Mouse (Mus musculus) kidney, postnatal 10 days (tissue): ENCODE measurements around the gene Tle3.

Experiments used
- DNase-seq: peaks from one replicate; pipeline ENCODE4 v3.0.0; 2021; ENCODE audit warnings: mixed read lengths

Gene Tle3

DNA sequence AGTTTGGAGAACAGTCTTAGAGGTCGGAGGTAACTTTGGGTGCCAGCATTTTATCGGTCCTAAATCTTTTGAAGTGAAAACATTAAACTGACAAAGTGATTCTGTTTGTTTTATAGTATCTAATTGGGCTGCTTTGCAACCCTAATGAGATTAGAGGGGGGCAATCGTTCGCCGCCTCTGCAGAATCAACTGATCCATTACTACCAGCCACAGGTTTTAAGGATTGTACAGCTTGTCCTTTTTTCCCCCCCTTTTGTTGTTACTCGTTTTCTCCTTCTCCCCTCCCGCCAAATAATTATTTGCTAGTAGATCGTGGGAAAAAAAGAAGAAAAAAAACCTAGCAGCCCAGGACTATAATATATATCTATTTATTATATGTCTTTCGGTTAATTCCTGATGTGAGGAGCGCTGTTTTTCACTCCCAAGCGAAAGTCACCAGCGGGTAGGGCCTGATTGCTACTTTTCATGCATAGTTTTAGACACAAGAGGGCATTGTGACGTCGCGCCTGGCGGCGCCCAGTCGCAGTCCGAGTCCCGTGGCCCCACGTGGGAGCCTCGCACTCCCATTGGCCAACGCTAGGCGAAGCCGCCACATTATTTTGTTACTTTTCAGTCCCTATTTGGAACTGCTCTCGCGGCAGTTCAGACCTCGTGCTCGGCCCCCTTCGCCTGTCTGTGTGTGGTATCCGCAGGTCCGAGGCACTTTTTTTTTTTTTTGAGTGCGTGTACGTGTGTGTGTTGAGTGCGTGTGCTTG lies at the start of gene Tle3:
Tle3 (plus strand) TSS at position 612 of the 755 bp plus-strand sequence.
- peak; percentile 100 for DNase-seq

DNA sequence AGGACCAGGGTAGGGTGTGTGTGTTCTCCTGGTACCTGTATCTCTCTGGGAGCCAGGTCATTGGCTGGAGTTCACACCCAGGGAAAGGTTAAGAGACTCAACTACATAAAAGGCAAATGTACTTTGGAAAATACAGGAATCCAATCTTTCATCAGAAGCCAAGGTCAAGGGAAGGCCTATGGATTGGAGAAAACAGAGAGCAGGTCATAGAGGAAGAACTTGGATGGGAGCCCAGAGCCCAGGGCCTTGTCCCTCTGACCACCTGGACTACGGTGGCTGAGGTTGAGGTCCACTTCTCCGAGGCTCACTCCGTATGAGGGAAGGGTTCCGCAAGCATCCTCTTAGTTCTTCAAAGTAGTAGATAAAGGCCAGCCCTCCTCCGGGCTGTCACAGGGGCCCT lies 48.9 kb upstream of the Tle3 start:
- DNase-seq, result no peak

DNA sequence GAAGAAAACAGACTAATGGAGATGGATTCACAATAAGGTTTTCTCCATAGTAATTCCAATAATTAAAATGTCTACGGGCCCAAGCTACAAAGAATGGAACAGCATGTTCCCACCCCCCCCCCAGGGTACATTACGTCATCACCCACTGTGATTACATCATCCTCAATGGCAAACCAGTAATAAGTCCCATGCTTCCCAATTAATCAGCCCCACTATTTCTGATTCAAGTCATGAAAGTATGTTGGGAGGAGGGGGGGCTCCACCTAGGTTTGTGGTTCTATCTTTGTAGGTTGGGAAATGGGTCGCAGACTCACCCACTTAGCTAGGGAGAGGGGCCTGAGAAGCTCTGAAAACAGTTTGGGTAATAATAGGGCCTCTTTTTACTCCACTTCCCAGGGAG lies 48.3 kb upstream of the Tle3 start:
- no peak for DNase-seq

DNA sequence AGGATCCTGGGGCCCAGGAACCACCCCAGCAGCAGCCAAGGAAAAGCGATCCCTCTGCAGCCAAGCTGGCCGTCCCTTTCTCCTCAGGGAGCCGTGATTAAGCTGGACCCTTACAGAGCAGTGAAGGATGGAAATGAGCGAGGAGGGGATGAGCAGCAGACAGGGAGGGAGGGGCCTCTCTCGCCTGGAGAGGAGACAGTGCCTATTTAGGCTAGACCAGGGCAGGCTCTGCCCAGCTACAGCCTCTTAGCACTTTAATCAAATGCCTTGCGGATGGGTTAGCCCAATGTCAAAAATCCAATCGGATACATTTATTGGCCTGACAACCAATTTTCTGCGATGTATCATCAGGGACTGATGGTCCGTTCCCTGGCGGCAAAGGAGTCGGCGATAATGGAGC lies 47.8 kb upstream of the Tle3 start:
- DNase-seq, result no peak

DNA sequence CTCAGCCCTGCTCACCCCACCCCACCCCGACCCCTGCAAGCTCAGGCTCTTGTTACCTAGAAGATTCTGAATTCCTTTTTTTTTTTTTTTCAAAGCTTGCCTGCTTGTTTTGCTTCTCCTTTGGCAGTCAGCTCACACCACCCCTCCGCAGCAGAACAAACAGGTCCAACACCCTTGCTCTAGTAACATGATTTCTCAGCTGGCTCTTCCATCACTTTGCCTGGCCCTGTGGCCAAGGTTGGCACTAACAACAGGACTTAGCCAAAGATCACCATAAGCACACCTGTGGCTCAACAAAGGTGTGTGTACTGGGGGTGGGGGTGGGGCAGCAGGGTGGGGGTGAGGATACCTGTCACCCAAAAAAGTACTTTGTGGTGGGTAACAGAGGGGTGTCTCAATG lies 47.2 kb upstream of the Tle3 start:
- no peak for DNase-seq

DNA sequence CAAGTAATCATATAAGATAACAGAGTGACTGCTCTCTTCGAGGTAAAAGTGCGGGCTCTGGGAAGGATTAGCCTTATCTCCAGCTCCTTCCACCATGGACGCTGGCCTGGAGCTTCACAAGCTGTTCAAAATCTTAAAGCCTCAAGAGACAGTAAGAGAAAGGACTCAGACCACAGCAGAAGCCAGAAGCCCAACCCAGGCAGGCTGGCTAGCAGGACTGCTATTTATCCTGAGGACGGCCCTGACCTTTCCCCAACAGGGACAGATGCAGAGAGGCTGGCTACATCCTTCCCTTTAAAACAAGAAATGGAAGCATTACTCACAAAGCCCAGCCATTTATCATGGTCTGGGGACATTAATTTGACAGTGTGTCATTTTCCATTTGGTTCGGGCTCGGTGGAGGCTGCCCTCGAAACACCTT lies 46.2 kb upstream of the Tle3 start:
- DNase-seq, result peak; percentile 56

DNA sequence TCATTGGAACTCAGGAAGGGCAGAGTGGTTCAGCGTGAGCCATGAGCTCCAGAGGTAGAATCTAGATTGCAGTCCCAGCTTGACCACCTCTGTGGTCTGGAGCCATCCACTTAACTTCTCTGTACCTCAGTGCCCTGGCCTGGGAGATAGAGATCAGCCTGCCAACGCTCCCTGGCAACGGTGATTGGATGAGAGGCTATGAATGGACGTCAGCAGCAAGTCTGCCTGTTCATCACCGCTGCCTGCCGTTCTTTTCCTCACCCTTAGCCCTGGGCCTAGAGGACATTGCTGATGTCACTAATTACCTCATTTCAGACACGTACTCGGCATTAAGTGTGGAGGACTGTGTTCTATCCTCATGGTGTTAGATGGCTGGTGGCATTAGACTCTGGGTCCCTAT lies 45.2 kb upstream of the Tle3 start:
- DNase-seq, result no peak

DNA sequence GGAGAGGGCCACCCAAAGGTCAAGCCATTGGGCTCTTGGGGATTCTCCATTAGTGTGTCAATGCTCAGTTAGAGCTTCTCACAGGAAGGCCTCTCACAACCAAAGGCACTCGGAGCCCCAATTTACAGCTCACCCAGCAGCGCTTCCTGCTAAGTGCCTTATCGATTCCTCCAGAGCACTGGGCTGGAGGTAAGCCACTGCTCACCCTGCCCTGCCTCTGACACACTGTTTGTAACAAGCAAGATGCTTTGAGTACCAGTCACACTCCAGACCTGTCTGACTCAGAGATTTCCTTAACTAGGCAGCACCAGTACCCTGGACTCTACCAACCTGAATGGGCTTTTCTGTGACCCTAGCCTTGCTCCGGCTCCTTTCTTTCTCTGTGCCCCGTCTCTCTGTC lies 44.0 kb upstream of the Tle3 start:
- no peak for DNase-seq

DNA sequence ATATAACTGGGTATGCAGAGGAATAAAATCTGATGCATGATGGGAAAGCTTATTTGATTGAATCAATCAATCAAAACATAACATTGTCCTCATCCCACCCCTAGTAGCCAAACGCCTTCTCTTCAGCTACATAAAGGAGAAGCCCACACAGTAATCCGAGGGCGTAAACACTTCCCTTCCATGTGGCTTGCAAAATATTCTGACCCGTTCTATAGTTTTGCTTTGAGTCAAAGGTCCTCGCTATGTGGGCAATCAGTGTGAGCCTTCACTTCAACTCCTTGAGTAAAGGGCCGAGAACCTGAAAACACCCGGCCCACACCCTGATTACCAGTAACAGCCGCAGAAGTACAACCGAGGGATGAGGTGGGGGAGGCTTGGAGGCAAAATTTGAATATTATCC lies 41.4 kb upstream of the Tle3 start:
- no peak for DNase-seq

DNA sequence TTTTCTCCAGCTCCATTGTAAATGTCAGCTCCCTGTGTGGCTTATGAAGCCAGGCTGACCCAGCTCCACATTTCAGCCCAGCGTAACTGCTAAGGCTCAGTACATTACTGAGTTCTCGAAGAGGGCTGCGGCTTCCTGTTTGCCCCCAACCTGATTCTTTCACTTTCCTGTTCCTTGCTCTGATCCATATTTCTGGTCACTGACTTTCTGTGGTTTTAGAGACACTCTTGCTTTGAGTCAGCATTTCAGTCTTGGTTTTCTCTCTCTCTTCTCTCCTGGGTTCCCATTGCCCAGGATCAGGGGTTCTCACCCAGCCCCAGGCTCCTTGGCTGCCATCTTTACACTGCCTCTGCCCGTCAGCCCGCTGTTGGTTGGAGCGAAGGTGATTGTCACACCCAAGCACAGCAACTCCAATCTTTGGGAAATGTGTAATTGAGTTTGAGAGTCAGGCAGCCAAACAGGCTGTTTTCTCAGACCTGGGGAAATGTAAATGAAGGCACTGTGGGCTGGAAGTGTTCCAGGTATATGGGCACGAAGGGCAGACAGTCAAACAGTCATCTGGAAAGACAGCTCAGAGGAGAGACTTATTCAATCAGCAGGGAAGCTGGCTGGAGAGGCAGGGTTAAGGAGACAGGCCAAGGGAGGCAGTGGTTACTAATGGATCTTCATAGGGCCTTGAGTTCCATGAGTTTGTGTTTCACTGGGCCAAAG lies 39.8 kb upstream of the Tle3 start:
- no peak for DNase-seq

DNA sequence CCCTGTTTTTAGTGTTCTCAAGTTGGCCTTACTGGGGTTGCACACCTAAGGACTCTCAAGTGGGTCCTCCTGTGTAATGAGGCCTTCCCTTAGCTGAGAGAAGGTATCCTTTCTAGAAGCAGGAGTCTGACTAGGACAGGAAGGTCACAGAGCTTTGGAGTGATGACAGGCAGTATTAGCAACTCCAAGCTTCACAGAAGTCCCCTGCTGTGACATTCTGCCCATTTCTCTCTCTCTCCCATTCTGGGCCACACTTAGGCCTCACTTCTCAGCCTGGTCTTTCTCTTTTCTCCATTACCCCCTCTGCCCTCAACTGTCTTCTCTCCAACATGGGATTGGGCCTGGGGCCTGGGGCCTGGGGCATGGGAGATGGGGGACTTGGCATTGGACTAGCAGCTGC lies 36.0 kb upstream of the Tle3 start:
- DNase-seq, result no peak

DNA sequence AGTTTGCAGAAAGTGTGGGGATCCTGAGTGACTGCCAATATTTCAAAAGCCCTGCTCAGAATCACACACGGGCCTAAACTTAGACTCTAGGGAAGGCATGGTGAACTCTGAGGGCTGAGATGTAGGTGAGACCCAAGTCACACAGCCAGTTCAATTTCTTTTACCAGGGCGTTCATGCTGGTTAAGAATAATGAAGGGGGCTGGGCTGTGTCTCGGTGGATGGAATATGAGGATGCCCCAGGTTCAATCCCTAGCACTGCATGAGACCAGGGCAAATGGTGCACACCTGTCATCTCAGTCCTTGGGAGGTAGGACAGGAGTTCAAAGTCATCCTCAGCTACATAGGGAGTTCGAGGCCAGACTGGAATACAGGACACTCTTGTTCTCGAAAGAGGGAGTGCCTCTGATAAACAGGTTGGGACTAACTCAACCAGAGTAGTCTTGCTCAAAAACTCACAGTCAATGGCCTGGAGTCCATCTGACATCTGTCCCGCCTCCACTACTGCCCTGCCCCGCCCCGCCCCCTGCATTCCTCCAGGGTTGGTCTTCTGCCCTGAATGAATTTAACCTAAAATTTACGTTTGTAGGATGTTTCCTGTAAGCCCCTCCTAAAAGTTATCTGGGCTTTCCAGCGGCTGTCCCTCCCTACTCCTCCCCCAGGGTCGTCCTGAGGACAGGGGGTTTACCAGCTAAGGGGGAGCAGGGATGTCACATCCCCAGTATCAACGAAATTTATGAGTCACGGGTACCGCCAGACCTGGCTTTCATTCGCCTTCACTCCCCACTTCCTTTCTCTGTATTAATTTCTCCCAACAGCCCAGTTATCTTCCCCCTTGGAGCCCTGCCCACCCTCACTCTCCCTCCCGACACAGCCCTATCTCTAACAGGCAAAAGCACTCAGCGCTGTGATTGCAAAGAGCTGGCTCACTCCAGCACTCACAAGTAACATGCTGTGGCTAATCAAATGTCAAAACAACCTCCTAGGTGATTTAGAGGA lies 35.3 kb upstream of the Tle3 start:
- DNase-seq, result peak; percentile 85

DNA sequence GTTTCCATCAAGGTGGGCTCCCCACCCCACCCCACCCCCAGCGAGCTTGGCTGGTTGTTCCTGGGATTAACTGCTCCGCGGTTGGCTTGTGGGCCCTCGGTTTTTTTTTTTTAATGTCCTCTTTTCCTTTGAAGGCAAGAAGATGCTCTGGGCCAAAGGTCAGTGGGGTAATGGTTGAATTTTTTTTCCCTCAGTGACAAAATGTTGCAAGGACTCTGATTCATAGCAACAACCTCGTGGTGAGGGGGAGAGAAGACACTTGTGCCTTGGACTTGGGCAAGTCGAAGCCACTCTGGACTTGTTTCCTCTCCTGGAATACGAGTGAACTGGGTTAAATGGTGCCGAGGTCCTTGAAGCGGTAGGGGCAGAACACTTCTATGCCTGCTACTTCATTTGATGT lies 34.5 kb upstream of the Tle3 start:
- DNase-seq, result no peak

DNA sequence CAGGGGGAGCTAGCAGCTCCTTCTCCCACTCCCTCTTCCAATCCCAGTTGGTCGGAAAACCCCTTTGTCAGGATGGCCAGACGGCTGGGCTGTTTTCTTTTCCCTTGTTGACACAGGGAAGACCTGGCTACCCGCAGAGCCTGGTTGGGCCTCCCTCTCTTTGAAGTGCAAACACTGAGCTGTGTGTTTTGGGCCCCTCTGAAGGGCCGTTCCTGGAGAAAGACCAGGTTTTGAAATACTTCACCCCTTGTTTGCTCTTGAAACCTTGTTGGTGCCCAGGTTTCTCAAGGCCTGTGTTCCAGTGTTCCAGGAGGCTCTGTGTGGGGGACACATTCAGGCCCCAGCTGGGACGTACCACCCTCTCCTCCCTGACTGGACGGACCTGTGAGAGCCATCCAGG lies 32.9 kb upstream of the Tle3 start:
- no peak for DNase-seq

DNA sequence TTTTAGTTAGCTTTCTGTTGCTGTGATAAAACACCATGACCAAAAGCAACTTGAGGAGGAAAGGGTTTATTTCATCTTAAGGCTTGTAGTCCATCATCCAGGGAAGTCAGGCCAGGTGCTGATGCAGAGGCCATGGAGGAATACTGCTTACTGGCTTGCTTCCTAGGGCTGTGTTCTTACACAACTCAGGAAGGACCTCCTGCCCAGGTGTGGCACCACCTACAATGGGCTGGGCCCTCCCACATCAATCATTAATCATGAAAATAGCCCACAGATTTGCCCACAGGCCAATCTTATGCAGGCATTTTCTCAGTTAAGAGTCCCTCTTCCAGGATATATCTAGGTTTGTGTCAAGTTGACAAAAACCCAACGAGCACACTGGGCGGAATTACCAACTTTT lies 31.8 kb upstream of the Tle3 start:
- DNase-seq, result no peak

DNA sequence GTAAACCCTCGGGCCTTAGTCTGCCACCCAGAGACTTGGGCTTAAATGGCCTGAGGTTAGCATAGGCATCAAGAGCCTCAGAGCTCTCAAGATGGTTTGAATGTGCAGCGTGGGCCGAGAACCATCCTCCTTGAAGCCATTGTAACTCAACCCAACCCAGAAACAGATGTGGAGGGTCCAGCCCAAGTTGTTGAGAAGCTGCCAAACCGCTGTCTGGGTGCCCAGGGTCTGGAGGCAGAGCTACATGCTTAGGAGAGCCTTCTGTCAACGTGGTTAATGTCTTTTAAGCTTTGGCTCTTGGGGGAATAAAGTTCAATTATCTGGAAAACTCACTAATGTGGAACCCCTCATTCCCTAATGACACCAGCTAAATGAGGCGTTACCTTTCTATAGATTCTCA lies 29.9 kb upstream of the Tle3 start:
- no peak for DNase-seq

DNA sequence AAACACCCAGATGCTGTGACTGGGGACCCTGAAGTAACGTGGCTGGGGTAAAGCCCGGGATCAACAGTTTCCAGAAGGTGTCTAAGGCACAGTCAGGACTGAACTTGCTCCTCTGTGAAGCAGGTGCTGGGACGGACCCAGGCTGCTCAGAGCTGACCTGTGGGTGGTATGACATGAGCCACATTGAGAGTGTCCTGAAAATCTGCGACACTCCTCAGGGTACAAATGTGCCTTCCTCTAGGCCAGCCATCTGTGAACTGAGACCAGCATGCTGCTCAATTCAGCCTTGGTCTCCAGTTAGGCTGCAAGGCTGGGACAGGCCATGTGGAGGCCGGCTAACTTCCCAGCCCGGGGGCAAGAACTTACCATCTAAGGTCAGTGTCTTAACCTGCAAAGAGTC lies 27.5 kb upstream of the Tle3 start:
- no peak for DNase-seq

DNA sequence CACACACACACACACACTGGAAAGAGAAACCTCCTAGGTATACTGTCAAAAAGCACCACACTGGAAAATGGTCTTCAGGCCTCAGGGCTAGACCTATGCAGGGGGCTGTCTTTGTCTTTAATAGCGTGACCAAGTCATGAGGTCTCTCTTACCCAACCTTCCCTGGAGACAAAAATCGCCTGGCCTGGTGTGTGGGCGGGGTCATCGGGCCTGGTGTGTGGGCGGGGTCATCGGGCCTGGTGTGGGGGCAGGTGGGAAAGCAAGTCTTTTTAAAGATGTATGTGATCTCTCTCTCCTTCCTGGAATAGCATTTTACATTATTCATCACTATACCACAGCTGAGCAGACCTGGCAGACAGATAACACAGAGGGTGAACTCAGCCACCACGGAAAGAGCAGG lies 25.2 kb upstream of the Tle3 start:
- peak; percentile 39 for DNase-seq

DNA sequence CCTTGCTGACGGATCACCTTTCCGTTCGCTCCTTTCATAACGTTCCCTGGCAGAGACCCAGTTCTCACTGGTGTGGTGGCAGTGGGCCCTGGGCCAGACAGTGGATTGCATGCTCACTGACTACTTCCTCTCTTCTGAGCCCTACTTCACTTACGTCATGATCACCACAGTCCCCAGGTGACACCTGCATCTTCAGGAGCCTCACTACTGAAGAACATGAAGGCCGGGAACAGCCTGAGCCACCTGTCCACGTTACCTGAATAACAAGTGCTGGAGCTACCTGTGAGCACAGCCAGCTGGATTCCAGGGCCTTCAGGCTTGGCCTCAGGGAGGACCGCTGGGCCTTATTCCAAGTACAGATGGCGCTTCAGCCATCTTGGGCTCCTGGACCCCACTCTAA lies 24.1 kb upstream of the Tle3 start:
- DNase-seq, result peak; percentile 30

DNA sequence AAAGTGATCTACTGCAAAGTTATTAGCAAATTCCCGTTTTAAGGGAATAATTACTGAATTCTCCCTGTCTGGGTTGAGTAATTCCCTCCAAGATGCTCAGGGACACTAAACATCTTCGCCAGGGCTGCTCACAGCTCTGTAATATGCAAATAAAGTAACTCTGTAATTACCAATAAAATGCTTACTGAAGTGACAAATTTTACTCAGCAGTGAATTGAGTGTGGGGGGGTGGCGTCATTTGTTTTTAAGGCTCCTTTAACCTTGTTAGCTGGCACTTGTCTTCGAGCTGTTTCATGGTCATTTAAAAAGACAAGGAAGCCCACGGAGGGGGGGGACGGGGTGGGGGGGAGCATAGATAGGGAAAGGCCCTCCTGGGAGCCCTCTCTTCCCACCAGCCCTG lies 23.6 kb upstream of the Tle3 start:
- no peak for DNase-seq

DNA sequence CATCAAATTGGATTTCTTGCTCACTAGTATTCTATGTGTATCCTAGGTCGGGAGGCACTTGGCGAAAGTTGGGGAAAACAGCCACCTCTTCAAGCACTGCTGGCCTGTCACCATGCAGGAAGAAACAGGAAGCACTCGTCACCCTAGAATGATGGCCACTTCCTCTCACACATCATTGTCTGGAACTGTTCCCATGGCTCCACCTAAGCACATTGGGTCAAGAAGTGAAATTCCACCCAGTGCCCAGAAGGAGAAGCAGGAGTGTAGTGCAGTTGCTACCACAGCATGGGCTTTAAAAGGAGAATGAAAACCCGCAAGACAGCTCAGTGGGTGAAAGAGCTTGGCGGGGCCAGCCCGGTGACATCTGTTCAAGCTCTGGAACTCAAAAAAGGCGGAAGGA lies 22.5 kb upstream of the Tle3 start:
- peak; percentile 76 for DNase-seq

DNA sequence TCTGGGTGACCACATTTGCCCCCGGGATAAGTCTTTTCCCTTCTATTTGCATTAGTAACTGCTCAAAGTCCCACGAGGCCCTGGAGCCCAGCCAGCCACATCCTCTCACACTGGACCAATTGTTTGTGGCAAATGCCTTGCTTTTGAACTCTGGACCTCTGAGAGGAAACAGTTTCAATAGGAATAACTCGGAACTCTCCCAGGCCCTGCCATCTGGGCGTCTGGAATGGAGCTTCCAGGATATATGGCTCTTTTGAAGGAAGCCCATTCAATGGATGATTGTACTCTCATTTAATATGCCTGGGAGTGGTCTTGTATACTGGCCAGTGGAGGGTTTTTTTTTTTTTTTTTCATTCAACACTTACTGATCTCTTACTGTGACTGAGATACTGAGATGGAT lies 21.0 kb upstream of the Tle3 start:
- peak; percentile 92 for DNase-seq

DNA sequence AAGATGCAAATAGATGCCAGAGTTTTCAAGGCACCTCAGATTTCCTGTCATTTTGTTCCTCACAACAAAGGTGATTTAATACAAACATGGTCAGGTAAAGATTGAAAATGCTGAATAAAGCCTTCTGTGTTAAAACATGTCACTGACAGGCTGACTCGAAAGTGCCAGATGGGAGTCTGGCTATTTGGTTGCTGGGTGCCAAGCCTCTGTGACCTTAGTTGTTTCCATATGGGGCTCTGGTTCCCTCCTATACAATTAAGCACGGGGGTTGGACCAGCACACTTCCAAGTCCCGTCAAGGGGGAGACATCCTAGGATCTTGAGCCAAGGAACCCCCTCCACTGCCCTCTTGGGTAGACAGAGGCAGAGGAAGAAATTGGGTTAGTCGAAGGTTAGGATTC lies 13.2 kb upstream of the Tle3 start:
- DNase-seq, result no peak

DNA sequence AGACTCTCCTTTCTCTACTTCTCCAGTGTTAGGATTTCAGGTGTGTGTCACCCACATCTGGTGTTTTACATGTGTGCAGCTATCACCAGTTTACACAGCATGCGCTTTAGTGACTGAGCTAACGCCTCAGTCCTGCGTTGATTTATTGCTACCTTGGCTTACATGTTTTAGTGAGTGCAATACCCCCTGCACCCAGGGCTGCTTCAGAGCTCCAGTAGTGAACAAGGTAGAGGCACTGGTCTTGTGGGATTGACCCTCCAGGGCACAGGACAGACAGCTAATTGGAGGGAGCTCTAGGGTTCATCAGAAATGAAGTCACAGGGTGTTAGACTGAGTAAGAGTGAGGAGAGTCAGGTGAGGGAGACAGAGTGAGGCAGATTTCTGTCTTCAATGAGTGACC lies 12.4 kb upstream of the Tle3 start:
- no peak for DNase-seq
